Mouse (Mus musculus) left cerebral cortex, adult 9 months (tissue): ENCODE measurements around the gene Plxdc1.
A peak's percentile ranks its signal among the peaks of the same experiment; 100 is the strongest.
"Not testable (repeated sequence)": the region's sequence is repeated elsewhere in the genome, so short reads cannot be mapped to it uniquely, and the experiment has no call there.

Experiments
- DNase-seq, 2 experiments: peaks; one replicate each; pipeline ENCODE4 v3.0.0; 2022; ENCODE audit warnings: low spot score in 2 of 2

Plxdc1 gene

DNA sequence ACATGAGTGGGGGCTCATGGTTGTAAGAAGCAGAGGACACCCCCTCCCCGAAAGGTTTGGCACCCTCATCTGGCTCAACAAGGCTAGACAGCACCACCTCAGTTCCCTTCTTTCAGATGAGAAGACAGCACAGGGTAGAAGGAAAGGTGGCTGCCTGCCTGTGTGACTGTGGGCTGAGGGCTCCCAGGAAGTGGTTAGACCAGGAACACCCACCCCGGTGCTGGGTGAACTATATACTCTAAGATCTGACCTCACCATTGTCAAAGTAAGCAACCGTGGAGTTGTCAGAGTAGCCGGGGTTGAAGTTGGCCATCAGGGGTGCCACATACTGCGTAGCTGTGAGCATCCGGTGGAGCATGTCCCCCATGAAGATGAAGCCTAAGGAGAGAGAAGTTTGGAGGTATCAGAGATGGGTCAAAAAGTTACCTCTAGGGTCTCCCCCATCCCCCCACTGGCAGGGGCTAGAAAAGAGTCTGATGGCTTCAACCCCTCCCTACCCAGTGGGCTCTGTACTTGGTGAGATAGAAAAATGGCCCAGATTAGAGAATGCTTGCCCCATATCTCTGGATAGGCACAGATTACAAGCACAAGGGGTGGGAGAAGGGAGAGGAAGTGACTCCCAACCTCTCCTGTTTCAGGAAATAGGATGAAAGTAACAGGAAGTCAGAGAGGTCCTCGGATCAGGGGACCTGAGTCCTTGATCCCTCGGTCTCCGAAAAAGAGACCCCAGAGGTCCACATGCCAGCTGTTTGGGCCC is 30.9 kb downstream of the Plxdc1 start:
- DNase-seq = no peak

DNA sequence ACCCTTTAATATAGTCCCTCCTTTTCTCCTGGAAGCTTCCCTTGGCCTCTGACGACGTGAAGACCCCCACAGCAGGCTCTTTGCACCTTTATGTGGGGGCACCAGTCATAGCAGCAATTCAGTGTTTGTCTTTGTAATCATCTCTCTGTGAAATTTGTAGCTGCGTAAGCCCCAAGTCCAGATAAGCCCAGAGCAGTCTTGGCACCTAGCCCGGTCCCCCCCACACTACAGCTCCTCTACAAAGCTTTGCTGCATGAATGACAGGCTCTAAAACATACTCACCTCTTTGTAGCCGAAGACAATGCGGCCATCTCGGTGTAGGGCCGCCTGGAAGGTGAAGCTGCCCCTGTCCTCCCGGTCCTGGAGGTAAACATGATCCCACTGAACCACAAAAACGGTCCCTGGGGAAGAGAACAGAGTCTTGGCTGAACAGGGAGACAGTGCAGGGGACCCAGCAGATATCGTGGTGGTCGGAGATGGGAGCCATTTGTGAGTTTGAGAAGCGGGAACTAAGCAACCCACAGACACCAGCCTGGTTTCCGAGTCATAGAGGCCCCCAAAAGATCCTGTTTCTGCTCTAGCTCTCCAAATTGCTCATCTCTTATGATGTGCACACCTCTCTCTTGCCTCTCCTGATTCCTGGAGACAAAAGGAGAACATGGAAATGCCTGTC is 31.6 kb downstream of the Plxdc1 start:
- no peak for DNase-seq

DNA sequence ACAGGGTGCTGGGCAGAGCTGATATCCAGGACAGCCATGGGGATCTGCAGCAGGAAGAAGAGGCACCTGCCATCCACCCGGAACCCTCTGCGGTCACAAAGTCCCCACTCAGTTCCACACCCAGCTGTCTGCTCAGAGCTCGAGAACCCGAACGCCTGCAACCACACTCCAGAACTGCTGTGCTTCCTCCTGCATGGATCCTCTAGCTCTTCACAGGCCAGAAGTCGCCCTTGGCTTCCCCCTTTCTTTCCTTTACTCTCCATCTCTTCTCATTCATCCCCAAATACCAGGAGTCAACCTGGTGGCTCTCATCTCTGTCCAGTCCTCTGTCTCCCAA is 32.3 kb downstream of the Plxdc1 start:
- DNase-seq = no peak

DNA sequence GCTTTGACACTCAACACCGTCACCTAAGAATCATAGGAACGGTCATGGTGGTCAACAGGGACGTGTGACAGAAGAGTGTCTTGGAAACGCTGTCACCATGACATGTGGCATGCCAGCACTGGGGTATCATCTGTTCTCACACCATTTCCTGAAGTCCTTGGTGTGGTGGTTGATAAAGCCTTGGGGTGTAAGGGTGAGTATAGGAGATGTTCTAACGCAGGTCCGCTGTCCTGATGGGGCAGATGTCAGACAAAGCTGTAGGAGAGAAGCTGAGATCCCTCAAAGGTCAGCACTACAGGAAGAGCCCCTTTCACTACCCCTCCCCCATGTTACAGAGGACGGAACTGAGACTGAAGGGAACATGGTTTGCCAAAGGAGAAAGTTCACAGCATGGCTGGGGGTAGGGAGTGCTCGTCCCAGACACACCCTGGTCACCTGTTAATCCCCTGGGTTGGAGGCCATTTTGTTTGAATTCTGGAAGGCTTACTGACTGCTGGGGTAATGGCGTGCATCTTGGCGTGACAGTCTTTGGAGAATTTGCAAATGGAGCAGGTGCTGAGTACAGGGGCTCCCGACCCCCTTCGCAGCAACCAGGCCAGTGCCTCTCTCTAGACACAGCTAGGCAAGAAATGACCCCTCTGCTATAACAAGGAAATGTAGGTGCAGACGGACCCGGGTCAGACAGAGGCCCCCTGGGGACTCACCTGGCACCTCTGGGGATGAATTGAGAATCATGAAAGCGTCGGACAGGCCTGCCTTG is 32.9 kb downstream of the Plxdc1 start:
- no peak for DNase-seq

DNA sequence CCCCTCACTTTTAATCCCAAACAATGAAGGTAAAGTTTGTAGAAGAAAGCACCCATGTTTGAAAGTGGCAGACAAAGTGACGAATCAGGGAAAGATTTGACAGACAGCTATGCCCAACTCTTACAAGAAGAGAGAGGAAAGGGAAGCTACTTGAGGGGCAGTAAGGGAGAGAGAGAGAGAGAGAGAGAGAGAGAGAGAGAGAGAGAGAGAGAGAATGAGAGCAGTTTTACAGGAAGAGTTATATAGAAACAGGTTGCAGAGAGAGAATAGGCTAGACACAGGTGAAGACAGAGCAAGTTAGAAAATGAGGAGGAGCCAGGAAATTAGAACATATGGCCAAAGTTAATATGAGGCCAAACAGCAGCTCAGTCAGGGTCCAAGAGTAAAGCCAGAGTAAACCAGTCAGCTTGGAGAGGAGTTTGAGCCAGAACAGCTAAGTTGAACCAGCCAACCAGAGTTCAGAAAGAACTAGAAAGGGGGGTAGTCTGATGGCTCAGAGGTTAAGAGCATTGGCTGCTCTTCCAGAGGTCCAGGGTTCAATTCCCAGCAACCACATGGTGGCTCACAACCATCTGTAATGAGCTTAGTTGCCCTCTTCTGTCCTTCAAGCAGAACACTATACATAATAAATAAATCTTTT is 33.8 kb downstream of the Plxdc1 start:
- no peak for DNase-seq

DNA sequence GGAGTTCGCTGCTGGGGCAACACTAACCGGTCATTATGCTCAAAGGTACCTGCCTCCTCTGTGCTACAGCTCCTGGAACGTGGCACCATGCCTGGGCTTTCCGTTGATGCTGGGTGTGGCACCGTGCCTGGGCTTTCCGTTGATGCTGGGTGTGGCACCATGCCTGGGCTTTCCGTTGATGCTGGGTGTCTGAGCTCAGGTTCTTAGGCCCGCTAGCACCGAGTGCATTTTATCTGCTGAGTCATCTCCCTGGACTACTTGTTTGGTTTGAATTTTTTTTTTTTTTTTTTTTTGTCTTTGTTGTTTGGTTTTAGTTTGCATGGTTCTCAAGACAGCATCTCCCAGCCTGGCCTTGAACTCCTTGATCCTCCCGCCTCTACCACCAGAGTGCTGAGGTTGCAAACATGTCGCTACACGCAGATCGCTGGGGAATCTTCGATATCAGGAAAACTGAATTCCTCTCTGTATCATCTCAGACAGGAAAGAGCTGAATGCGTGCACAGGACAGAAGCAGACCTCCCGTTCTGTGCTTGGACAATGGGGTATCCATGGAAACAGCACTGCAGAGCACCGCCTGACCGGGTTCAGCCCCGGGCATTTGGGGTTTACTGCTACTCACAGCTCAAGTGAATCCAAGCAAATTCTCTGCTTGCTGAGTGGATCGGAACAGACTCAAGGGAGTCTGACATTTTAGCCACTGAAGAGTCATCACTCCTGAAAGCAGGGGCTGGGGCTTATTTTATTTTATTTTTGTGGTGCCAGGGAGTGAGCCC is 36.4 kb downstream of the Plxdc1 start:
- DNase-seq = no peak

DNA sequence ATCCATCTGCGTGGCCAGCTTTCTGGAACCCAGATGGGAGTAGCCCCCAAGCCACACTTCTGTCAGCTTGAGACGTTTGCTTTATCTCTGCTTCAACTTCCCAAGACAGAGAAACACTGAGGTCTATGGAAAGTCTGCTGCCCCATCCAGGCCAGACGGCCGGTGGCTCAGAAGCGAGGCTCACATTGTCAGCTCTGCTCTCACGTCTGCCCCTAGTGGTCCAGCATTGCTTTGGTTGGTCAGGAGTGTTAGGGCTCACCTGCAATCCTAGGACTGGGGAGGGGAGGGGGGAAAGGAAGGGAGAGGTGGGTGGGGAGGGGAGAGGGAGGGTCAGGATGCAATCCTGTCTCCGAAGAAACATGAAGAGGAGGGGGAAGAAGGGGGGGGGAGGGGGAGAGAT is 38.8 kb downstream of the Plxdc1 start:
- DNase-seq = no peak

DNA sequence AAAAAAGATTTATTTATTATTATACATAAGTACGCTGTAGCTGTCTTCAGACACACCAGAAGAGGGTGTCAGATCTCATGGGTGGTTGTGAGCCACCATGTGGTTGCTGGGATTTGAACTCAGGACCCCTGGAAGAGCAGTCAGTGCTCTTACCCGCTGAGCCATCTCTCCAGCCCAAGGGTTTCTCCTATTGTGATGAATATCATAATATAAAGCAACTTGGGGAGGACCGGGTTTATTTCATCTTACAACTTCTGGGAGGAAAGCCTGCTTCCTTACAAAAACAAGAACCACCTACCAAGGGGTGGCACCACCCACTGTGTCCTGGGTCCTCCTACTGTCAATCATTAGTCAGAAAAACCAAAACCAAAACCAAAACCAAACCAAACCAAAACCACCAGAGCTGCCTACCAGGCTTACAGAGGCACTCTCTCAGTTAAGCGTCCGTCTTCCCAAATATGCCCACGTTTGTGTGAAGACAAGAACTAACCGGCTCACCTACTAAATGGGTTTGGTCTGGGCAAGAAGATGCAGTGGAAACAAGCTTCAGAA is 40.4 kb downstream of the Plxdc1 start:
- not testable (repeated sequence) for DNase-seq

DNA sequence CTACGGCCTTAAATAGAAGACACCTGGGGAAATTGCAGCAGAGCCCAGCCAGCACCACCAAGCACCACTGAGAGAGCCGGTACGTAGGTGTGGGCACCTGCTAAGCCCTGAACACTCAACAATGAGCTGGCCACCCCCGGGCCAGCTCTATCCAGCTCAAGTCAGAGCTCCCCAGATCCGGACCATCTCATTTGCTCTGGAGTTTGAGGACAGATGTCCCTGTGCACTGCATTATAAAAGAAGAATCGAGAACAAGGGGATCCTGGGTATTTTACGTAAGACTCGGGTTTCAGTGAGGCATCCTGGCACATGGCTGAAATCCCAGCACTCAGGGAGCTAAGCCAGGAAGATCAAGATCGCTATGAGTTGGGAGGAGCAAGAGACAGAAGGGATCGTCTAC is 41.2 kb downstream of the Plxdc1 start:
- peak in 1 of 2 experiments; percentile 67 for DNase-seq

DNA sequence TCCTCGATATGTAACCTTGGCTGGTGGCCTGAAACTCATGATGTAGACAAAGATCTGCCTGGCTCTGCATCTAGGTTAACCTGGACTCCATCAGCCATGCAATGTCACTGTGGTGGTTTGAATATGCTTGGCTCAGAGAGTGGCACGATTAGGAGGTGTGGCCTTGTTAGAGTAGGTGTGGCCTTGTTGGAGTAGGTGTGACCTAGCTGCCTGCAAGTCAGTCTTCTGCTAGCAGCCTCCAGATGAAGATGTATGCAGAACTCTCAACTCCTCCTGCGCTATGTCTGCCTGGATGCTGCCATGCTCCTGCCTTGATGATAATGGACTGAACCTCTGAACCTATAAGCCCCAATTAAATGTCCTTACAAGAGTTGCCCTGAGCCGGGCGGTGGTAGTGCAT is 43.0 kb downstream of the Plxdc1 start:
- no peak for DNase-seq

DNA sequence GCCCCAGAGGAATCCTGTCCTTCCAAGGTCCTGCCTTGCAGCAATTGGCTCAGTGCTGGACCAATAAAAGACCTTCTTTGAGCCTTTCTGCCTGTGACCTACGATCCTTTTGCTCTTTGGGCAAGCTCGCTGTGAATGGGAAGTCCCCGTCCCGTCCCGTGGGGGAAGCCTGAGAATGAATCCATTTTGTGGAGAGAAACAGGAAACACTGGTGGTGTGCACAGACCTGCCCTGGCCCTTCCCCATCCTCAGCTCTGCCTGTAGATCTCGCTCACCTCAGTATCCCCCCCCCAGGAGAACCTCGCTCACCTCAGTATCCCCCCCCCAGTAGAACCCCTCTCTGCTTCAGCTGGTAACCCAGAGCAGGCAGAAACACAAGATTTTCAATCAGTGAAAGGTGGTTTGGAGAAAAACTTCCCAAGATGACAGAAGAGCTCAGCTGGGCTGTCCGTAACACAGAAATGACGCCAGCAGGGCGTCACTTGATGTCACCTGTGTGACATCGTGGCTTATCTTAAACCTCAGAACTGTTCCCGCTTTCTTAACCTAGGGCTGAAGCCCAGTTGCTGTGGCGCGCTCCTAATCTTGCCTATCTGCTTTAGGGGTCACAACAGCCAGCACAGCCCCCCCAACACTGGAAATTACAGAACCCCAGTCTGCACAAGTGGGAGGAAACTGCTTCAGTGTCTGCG is 43.7 kb downstream of the Plxdc1 start:
- no peak for DNase-seq

DNA sequence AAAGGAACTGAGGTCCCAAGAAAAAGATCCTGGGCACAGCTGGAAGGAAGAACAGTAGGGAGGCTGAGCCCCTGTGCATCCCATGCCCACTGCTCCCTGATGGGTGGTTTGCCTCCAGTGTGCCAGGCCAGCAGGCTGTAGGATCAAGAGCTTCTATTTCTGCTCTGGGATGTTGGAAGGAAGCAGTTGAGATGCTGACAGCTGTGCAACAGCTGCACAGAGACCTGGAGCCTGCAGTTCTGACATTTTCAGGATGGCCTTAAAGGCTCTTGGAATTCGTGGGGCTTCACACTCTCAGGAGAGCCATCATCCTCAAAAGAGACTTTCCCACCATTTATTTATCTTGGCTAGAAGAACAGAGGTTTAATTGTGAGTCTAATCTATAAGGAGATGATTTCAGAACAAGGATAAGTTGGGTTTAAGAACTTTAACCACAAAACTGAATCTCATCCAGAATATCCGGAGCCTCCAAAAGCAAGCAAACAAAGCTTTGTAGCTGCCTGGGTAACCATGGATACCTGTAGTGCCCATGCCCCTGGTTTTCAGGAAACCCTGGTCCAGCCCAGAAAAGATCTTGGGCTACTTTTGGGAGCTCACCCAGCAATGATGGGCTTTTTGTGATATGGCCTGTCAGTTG is 48.7 kb downstream of the Plxdc1 start:
- no peak for DNase-seq

DNA sequence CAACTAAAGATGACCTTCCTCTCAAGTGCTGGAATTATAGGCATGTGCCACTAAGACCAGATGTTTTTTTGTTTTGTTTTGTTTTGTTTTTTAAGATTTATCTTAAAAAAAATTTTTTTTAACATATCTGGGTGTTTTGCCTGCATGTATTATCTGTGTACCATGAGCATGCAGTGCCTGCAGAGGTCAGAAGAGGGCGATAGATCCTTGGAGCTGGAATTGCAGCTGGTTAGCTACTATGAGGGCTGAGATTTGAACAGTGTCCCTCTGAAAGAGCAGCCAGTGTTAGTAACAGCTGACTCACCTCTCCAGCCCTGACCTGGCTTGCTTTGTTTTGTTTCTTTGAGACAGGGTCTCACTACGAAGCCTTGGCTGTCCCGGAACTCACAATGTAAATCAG is 49.5 kb downstream of the Plxdc1 start:
- peak in 1 of 2 experiments; percentile 56 for DNase-seq

DNA sequence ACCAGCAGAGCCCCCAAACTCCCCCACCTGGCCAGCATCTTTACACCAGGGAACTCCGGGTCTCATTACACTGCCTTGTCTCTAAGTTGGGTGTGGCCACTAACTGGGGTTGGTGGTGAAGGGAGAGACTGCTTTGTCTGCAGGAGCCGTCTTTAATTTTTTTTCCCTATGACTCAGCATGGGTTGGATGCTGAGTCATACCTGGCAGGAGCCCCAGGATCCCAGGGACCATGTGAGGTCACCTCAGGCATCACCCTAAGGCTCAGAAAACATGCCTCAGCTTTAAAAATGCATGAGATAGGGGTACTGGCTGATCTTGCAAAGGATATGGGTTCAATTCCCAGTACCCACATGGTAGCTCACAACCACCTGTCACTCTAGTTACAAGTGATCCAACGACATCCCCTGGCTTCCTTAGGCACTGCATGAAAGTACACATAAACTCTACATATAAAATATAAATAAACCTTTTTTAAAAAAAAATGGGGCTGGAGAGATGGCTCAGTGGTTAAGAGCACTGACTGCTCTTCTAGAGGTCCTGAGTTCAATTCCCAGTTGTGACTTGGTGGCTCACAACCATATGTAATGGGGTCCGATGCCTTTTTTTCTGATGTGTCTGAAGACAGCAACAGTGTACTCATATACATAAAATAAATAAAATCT is 50.2 kb downstream of the Plxdc1 start:
- DNase-seq = no peak

DNA sequence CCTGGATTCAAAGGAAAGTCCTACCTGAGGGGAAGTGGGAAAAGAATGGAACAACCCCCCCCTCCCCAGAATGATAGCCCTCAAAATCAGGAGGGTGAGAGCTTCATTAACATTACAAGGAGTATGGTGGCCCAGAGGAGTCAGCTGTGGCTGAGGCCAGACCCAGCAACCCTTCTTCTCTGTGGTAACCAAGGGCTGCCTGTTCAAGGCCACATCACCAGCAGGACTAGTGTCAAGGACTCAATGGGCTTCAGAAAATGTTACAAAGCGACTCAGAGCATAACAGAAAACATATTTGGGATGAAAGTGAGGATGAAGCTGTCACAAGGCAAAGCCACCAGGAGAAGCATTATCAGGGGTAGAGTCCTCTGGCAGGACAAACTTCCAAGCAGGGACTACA is 52.7 kb downstream of the Plxdc1 start:
- DNase-seq = no peak

DNA sequence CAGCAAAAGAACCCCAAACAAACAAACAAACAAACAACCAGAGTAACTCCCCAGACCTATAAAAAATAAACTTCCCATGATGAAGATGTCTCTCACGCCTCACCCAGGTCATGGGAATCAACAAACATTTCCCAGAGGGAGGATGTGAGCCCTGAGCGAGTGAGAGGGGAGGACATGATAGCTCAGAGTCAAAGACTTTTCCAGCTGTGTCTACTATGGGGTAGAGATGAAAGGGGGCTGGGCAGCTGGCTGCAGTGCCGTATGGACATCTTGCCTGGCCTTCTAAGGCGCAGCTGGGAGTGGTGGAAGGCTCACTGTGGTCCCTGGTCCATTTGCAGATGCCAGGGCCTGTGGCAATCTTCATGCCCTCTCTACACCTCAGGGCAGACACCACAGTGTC is 57.3 kb downstream of the Plxdc1 start:
- no peak for DNase-seq

DNA sequence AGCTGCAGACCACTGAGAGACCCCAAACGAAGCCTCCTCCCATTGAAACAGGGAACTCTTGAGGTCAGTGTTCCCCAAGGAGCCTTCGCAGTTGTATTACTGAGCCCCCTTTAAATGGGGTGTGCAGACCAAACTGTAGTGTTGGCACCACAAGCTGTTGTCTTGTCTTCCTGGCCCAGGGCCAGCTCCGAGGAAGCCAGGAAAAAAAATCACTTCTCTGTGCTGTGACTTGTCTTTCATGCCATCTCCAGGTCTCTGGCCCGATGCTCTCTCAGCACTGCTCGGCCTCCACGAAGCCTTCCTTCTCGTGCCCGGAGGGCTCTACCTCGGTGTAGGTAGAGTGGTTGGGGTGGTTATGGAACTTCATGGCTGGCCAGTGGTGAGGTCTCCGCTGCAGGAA is 62.0 kb downstream of the Plxdc1 start:
- no peak for DNase-seq

DNA sequence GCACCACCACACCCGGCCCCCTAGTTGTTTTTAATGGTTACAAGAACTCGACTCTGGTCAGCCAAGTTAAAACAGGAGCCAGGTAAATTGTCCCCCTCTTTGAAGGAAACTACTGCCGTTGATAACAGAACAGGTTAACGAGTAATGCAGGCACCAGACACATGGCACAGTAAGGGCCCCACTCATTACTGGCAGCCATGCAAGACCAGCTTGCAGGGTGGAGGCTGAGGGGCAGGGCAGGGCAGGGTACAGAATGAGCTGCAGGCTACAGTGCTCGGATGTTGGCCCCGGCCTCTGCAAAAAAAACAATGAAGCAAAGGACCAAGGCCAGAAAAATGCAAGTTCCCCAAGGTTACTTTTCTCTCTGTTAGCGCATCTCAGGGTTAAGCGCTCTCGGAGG is 62.6 kb downstream of the Plxdc1 start:
- DNase-seq = no peak

DNA sequence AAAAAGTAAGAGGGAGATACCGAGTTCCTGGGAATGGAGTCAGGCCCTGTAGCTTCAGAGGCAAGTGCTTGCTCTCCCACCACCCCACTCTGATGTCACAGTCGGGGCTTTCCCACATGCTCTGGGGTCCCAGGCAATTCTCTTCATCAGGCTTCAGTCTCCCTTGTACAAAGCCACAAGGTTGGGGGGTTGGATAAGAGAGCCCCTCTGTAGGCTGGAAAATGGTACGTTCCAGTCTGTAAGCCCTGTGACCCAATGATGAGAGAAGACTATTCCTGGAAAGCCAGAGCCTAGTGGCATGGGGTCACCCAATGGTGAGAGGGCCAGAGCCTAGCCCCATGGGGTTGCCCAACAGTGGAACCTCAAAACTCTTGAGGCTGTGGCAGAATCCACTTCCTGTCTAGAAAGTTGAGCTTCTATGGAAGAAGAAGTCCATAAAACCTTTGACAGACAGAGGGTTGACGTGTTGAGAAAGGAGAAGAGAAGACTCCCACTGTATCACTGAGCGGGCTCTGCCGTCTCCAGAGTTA is 70.2 kb downstream of the Plxdc1 start:
- DNase-seq = no peak

DNA sequence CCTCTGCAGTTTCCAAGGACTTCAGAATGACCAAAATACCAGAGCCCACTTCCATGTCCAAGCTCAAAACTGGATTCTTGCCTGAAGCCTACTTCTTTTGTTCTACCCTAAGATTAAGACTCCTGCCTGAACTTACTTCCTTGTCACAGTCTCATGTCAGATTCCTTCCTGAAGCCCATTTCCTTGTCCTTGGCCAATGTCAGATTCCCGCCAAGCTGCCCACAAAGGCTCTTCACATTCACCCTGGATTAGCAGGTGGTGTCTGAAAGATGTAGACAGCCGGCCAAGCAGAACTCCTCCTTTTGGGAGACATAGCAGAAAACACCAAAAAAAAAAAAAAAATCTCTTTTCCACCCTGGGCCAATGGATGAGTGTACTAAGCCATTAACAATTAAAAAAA is 70.8 kb downstream of the Plxdc1 start:
- DNase-seq = no peak
